Mouse (Mus musculus): Measurements from ENCODE around the gene Dpf3. TPM values are rescaled to one million over a fixed set of nuclear protein-coding genes. Genes with fewer than 3 reads are reported as not detected.

Gene Dpf3
- polyA plus RNA-seq, 1 experiment from 2014 or later: 26.9 TPM

DNA sequence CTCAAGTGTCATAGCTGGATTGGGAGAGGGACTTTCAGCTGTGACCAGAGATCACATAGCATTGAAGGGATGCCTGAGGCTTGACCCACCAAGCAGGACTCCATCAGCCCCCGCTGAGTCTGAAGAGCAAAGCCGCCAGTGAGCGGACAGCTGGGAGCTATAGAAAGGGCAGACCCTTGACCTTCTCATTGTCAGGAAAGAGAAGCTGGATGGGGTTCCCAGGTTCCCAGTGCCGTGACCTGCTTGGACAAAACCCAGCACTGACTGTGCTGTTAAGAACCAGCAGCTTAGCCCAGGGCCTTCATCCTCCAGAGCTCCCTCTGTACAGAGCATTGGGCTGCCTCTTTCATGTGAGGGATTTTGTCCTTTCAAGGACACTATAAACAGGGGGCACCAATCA is 260.5 kb downstream of the Dpf3 start:
- Histone ChIP-seq H3K9ac (replicated peaks) (no peak overlapping the region), H3K27me3 (no peaks in the 10 kb centered on the region), H3K9me3 (peaks cover 6% of the 10 kb centered on the region; the same call in 1 of the 2 replicates), H3K4me3 (replicated peaks) (no peak overlapping the region), H3K4me2 (replicated peaks) (no peak overlapping the region), H3K27ac (no peak overlapping the region), H3K36me3 (no peaks in the 10 kb centered on the region), H3K4me1 (replicated peaks) (peaks cover 4% of the 10 kb centered on the region; the same call in 1 of the 2 replicates)
- no peak for ATAC-seq
- WGBS: 18% methylated on average over 4 of the region's 4 CpGs

DNA sequence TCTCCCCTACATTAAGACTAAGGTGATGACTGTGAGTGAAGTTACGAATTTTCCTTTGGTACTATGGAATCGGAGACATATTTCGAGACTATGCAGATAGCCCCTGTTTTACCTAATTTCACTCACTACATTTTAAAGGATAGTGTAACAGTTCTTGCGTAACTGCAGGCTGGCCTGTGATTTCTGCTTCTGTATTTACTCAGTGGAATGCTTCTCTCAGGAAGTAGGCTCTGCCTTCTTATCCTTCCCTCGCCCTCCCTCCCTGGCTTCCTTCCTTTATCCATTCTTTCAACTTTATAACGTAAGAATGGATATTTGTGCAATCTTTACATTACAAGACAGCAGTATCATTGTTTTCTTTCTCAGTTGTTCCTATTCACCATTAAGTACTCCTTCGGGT is 266.6 kb downstream of the Dpf3 start:
- H3K4me2 ChIP-seq (replicated peaks): no peak overlapping the region
- H3K36me3 ChIP-seq: no peaks in the 10 kb centered on the region
- no peaks in the 10 kb centered on the region for H3K9me3 ChIP-seq
- H3K4me1 ChIP-seq (replicated peaks): no peaks in the 10 kb centered on the region
- no peak overlapping the region for H3K27ac ChIP-seq
- no peak for ATAC-seq
- no peak overlapping the region for H3K9ac ChIP-seq (replicated peaks)
- 88% methylated on average over 7 of the region's 7 CpGs for WGBS
- no peak overlapping the region for H3K4me3 ChIP-seq (replicated peaks)
- H3K27me3 ChIP-seq: no peaks in the 10 kb centered on the region

DNA sequence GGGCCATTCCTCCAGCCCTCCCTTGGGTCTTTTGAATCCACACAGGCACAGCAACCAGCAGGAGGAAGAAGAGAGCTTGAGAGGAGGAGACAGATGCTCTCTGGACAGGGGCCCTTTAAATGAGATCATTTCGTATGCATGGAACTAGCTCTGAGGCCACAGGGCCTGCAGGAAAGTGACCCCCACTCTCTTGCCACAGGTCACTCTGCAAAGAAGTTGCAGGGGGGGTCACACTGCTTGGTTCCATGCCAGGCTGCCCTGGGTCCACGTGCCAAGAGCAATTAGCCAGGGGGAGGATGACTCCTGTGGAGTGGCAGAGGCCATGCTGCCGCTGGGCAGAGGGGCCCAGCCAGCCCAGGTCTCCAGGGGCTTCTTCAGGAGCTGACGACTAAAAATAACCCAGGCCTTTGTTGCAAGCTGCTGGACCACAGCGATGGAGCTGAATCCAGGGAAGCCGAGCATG is 273.6 kb downstream of the Dpf3 start:
- H3K9ac ChIP-seq (replicated peaks): no peak overlapping the region
- no peaks in the 10 kb centered on the region for H3K9me3 ChIP-seq
- no peak overlapping the region for H3K4me2 ChIP-seq (replicated peaks)
- H3K4me3 ChIP-seq (replicated peaks): no peak overlapping the region
- WGBS: 17% methylated on average over 6 of the region's 6 CpGs
- H3K27me3 ChIP-seq: no peaks in the 10 kb centered on the region
- peaks cover 22% of the 10 kb centered on the region for H3K4me1 ChIP-seq (replicated peaks)
- H3K36me3 ChIP-seq: no peaks in the 10 kb centered on the region
- peak overlapping the region; percentile 61 for H3K27ac ChIP-seq
- peak; percentile 68 for ATAC-seq

DNA sequence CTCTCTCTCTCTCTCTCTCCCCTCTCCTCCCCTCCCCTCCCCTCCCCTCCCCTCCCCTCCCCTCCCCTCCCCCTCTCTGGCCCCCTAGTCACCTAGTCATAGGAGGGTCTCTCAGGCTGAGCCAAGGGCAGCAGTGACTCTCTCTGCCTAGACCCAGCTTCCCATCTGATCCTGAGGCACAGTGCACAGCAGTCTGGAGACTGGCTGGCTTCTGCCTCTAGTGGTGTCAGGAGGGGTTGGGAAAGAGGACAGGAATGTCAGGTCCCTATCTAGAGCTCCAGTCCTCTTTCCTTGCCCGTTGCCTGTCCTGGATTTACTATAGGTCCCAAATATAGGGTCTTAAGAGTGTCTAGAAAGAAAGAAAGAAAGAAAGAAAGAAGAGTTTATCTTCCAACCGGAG is 275.5 kb downstream of the Dpf3 start:
- Histone ChIP-seq H3K36me3 (no peaks in the 10 kb centered on the region), H3K4me3 (replicated peaks) (no peak overlapping the region), H3K4me2 (replicated peaks) (no peak overlapping the region), H3K27me3 (no peaks in the 10 kb centered on the region), H3K9ac (replicated peaks) (no peak overlapping the region), H3K27ac (no peak overlapping the region), H3K4me1 (replicated peaks) (peaks cover 34% of the 10 kb centered on the region), H3K9me3 (no peaks in the 10 kb centered on the region)
- ATAC-seq: no peak
- 77% methylated on average over 2 of the region's 2 CpGs for WGBS

DNA sequence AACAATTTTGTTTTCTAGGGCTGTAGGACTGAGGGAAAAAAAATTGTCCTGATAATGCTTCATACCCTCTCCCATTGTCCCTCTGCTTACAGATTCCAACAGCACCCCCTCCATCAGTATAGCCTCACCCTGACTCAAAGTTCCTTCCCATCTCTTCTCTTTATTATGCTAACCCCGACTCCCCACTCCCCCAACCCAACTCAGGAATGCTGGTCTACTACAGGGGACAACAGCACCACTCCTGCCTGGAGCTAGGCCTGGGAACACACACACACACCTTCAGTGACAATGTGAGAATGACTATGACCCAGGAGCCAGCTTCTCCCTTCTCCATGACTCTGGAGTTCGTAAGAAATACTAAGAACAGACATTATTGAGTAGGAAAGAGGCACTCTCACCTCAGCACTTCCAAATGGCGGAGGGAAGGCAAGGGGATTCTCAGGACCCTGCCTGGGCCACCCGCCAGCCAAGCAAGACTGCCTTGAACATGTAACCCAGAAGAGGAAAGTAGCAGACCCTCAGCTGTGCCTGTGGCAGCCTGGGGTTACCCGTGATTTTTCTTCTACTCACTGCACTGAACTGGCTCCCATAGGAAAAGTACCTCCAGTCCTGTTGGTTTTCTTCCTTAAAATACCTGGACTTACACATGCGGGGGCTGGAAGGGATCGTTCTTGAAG is 276.2 kb downstream of the Dpf3 start:
- H3K4me1 ChIP-seq (replicated peaks): peaks cover 38% of the 10 kb centered on the region
- no peak overlapping the region for H3K4me2 ChIP-seq (replicated peaks)
- no peaks in the 10 kb centered on the region for H3K27me3 ChIP-seq
- 75% methylated on average over 7 of the region's 7 CpGs for WGBS
- H3K9ac ChIP-seq (replicated peaks): no peak overlapping the region
- H3K4me3 ChIP-seq (replicated peaks): no peak overlapping the region
- H3K27ac ChIP-seq: no peak overlapping the region
- no peaks in the 10 kb centered on the region for H3K36me3 ChIP-seq
- ATAC-seq: no peak
- H3K9me3 ChIP-seq: no peaks in the 10 kb centered on the region

DNA sequence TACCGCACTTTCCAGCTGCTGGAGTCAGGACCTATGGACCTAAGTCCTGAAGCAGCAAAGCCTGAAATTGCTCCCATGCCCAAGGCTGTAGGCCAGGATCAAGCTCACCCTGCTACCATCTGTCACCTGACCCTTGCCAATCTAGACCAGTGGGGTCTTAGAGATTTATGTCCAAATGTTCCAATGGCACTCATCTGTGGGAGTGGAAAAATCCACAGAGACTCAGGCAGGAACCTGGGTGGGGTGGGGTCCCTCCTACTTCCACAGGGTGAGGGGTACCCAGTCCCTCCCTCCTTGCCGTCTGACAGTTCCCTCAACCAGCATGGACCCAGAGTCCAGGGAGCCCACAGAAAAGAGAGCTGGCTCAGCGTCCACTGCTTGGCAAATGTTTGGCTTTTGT is 276.8 kb downstream of the Dpf3 start:
- WGBS: 77% methylated on average over 3 of the region's 3 CpGs
- ATAC-seq: no peak
- H3K9ac ChIP-seq (replicated peaks): no peak overlapping the region
- peaks cover 38% of the 10 kb centered on the region for H3K4me1 ChIP-seq (replicated peaks)
- H3K36me3 ChIP-seq: no peaks in the 10 kb centered on the region
- H3K27me3 ChIP-seq: no peaks in the 10 kb centered on the region
- H3K27ac ChIP-seq: no peak overlapping the region
- H3K9me3 ChIP-seq: no peaks in the 10 kb centered on the region
- H3K4me2 ChIP-seq (replicated peaks): no peak overlapping the region
- H3K4me3 ChIP-seq (replicated peaks): no peak overlapping the region

DNA sequence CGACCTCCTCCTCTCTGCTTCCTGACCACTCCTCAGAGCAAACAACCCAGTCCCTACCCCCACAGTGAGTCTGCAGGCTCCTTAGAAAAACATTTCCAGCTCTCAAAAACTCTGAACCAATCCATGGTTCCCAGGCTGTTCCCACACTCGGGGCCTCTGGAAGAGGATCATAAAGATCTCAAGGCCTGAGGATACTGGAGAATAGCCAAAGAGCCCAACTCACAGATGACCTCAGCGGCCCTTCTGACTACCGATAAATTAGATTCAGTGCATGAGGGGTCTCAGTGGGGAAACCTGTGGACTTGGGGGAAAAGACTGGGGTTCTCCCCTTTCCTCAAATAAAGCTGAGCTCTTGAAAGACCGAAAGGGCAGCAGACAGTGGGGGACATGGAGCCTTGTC is 277.2 kb downstream of the Dpf3 start:
- Histone ChIP-seq H3K4me1 (replicated peaks) (peaks cover 38% of the 10 kb centered on the region), H3K4me3 (replicated peaks) (no peak overlapping the region), H3K36me3 (no peaks in the 10 kb centered on the region), H3K9me3 (no peaks in the 10 kb centered on the region), H3K27ac (no peak overlapping the region), H3K9ac (replicated peaks) (no peak overlapping the region), H3K4me2 (replicated peaks) (no peak overlapping the region), H3K27me3 (no peaks in the 10 kb centered on the region)
- ATAC-seq: no peak
- 78% methylated on average over 5 of the region's 5 CpGs for WGBS

DNA sequence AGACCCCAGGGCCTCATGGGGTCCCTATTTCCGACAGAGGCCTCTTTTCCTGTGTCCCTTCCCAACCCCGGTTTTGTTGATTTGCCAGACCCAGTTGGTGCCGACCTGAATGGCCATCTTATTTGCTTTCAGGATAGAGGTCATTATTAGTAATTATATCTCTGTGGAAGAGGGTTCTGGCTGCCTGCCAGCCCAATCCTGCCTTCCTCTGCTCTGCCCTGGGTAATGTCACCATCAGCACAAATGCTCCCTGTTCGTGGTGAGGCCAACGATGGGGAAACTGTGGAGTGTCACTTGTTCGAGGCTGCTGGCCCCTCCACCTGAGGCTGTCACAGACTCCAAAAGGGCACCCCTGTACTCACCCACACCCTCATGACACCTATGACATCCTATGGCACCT is 278.1 kb downstream of the Dpf3 start:
- Histone ChIP-seq H3K4me3 (replicated peaks) (no peak overlapping the region), H3K36me3 (no peaks in the 10 kb centered on the region), H3K27me3 (no peaks in the 10 kb centered on the region), H3K27ac (peak overlapping the region; percentile 54; the same call in 1 of the 2 replicates), H3K4me2 (replicated peaks) (no peak overlapping the region), H3K9ac (replicated peaks) (no peak overlapping the region), H3K4me1 (replicated peaks) (peaks cover 38% of the 10 kb centered on the region), H3K9me3 (no peaks in the 10 kb centered on the region)
- ATAC-seq: no peak
- WGBS: 46% methylated on average over 6 of the region's 6 CpGs

DNA sequence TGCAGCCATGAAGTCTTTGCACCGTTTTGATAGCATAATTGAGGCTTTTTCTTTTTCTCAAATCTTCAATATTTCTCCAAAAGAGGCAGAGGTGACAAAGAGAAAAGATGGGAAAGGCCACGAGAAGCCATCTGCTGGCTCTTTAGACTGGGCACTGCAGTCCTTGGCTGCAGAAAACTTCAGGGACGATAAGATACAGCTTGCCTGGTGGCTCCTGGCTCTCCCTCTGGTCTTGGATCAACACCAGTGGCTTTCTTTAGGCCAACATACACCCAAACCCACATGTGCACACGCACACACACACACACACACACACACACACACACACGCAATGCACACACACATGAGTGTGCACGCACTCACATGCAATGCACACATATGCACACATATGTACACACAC is 278.7 kb downstream of the Dpf3 start:
- H3K27me3 ChIP-seq: no peaks in the 10 kb centered on the region
- peaks cover 33% of the 10 kb centered on the region for H3K4me1 ChIP-seq (replicated peaks)
- H3K9ac ChIP-seq (replicated peaks): no peak overlapping the region
- 65% methylated on average over 6 of the region's 6 CpGs for WGBS
- no peak for ATAC-seq
- no peak overlapping the region for H3K4me3 ChIP-seq (replicated peaks)
- H3K27ac ChIP-seq: 0 out of 2 replicates have a peak overlapping the region, but pooled peaks have one; percentile 39
- H3K9me3 ChIP-seq: no peaks in the 10 kb centered on the region
- no peaks in the 10 kb centered on the region for H3K36me3 ChIP-seq
- no peak overlapping the region for H3K4me2 ChIP-seq (replicated peaks)

DNA sequence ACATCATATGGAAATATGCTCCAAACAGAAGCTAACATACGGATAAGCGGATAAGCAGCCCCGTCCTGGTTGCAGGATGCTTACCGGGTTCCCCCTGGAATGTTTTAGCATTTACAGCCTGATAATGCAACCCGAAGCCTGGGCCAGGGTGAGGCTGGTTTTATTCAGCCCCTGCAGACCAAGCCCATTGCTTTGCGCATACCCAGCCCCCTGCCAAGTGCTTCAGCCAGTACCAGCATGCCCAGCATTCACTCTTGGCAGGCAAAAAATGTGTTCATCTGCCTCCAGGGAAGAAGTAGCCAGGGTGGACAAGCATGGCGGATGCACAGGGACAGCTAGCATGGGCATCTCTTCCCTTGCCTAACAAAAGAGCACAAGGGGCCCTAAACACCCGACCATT is 279.5 kb downstream of the Dpf3 start:
- no peaks in the 10 kb centered on the region for H3K36me3 ChIP-seq
- no peak for ATAC-seq
- H3K4me3 ChIP-seq (replicated peaks): no peak overlapping the region
- peaks cover 28% of the 10 kb centered on the region for H3K4me1 ChIP-seq (replicated peaks)
- H3K27me3 ChIP-seq: no peaks in the 10 kb centered on the region
- H3K4me2 ChIP-seq (replicated peaks): no peak overlapping the region
- H3K9ac ChIP-seq (replicated peaks): no peak overlapping the region; the same call in 1 of the 2 replicates
- H3K27ac ChIP-seq: peak overlapping the region; percentile 39
- 55% methylated on average over 8 of the region's 8 CpGs for WGBS
- H3K9me3 ChIP-seq: no peaks in the 10 kb centered on the region

DNA sequence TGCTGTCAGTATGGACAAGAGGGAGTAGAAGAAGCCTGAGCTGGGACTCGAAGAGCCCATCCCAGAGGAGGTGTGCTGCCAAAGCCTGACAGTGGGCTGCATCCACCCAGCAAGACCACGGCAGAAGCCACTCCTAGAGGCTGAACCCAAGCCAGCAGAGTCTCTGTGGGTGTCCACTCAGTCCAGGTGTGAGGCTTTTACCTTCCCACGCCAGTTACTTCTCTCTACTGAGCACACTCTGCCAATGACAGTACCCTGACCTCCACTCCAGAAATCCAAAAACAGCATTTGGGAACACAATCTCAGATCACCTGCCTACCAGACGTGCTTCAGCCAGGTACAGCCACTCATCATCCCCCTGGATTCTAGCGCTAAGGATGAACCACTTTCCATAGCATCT is 280.0 kb downstream of the Dpf3 start:
- H3K27ac ChIP-seq: no peak overlapping the region
- 80% methylated on average over 5 of the region's 5 CpGs for WGBS

DNA sequence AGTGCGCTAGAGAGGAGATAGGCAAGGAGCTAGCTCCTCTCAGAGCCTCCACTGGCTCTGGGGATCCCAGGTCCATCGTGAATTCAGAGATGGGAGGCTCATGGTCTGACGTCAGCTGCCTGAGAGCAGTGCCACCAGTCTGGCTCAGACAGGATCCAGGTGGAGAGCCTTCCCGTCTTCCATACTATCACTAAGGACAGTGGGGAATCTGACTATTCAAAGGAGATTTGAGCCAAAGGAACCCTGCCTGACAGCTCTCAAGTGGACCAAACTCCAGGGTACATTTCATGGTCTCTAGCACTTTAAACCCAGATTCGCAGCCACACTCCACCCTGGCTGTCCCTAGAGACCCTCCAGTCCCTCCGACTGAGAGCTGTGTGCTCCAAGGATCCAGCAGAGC is 280.6 kb downstream of the Dpf3 start:
- no peak for ATAC-seq

More for the DNA sequence above, 280.0 kb downstream of the Dpf3 start:
- Histone ChIP-seq H3K4me3 (replicated peaks) (no peak overlapping the region), H3K36me3 (no peaks in the 10 kb centered on the region), H3K9ac (replicated peaks) (no peak overlapping the region), H3K9me3 (no peaks in the 10 kb centered on the region), H3K4me2 (replicated peaks) (no peak overlapping the region), H3K4me1 (replicated peaks) (peaks cover 28% of the 10 kb centered on the region), H3K27me3 (no peaks in the 10 kb centered on the region)
- no peak for ATAC-seq

DNA sequence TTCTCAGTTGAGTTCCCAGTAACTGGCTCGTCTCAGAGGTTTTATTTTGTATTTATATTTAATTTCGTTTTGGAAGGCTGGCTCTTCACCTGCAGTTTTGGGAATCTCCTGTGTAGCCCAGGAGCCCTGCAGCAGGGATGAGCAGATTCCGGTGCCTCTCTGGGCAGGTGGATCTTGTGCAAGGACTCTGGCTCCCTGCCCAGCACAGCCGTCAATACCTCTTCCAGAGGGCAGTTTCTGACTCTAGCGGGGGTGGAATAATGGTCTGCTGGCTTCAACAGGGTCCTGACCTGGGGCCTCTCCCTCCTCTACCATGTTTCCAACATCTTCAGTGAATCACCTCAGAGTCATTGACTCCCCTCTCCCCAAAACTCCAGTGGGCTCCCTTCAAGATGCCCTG is 283.2 kb downstream of the Dpf3 start:
- WGBS: 65% methylated on average over 5 of the region's 5 CpGs
- H3K9me3 ChIP-seq: no peaks in the 10 kb centered on the region
- no peak overlapping the region for H3K4me3 ChIP-seq (replicated peaks)
- no peak overlapping the region for H3K9ac ChIP-seq (replicated peaks)
- no peaks in the 10 kb centered on the region for H3K27me3 ChIP-seq
- H3K27ac ChIP-seq: no peak overlapping the region
- no peak for ATAC-seq
- no peak overlapping the region for H3K4me2 ChIP-seq (replicated peaks)
- peaks cover 30% of the 10 kb centered on the region for H3K4me1 ChIP-seq (replicated peaks)
- no peaks in the 10 kb centered on the region for H3K36me3 ChIP-seq

More for the DNA sequence above, 280.6 kb downstream of the Dpf3 start:
- no peaks in the 10 kb centered on the region for H3K27me3 ChIP-seq
- H3K4me3 ChIP-seq (replicated peaks): no peak overlapping the region
- H3K4me1 ChIP-seq (replicated peaks): peaks cover 30% of the 10 kb centered on the region
- WGBS: 67% methylated on average over 6 of the region's 6 CpGs
- no peak overlapping the region for H3K4me2 ChIP-seq (replicated peaks)
- H3K27ac ChIP-seq: no peak overlapping the region
- no peaks in the 10 kb centered on the region for H3K36me3 ChIP-seq
- no peaks in the 10 kb centered on the region for H3K9me3 ChIP-seq
- no peak overlapping the region for H3K9ac ChIP-seq (replicated peaks)

Measured in midbrain, embryonic 13.5 days (tissue).